Mouse (Mus musculus) myocyte (in vitro differentiated cells): Measurements from ENCODE around the gene Acer3. TPM values are rescaled to one million over a fixed set of nuclear protein-coding genes. Genes with fewer than 3 reads are reported as not detected.
"Not testable (repeated sequence)": the region's sequence is repeated elsewhere in the genome, so short reads cannot be mapped to it uniquely, and the experiment has no call there.

Experiments
- H3K27me3 ChIP-seq: one replicate; pipeline ENCODE4 v1.6.1; 2011; ENCODE audit not compliant: control insufficient read depth, insufficient read depth, insufficient read length
- H3K36me3 ChIP-seq: one replicate; pipeline ENCODE4 v1.6.1; 2011; ENCODE audit not compliant: control insufficient read depth, insufficient read depth
- H3K4me2 ChIP-seq: one replicate; pipeline ENCODE4 v1.6.1; 2011; ENCODE audit warnings: low read depth, control low read depth
- H3K4me3 ChIP-seq: one replicate; pipeline ENCODE4 v1.5.1; 2011; ENCODE audit warnings: mild to moderate bottlenecking, control low read depth, moderate library complexity
- H3K79me2 ChIP-seq: one replicate; pipeline ENCODE4 v1.6.1; 2011; ENCODE audit not compliant: control insufficient read depth, insufficient read depth
- H3ac ChIP-seq: one replicate; pipeline ENCODE4 v1.6.1; 2011; ENCODE audit not compliant: control insufficient read depth, insufficient read length
- CEBPB ChIP-seq: IDR thresholded peaks from 2 replicates; pipeline ENCODE4 v1.6.1; 2011; ENCODE audit warnings: mild to moderate bottlenecking, moderate library complexity; ENCODE audit not compliant: poor library complexity, insufficient read depth, severe bottlenecking
- E2F4 ChIP-seq: IDR thresholded peaks from one replicate; pipeline ENCODE4 v1.6.1; 2011; ENCODE audit warnings: mild to moderate bottlenecking, control low read depth, moderate library complexity; ENCODE audit not compliant: insufficient read depth
- MAX ChIP-seq: IDR thresholded peaks from one replicate; pipeline ENCODE4 v1.6.1; 2011; ENCODE audit warnings: low read depth, mild to moderate bottlenecking, control low read depth
- MYOD1 ChIP-seq, 3 experiments: IDR thresholded peaks; one replicate each; pipeline ENCODE4 v1.6.1; 2011; ENCODE audit warnings: control low read depth in 2 of 3, low read depth in 2 of 3, mild to moderate bottlenecking in 2 of 3, moderate library complexity in 1 of 3; ENCODE audit not compliant: insufficient read length in 2 of 3, control insufficient read depth in 1 of 3
- MYOG ChIP-seq, 3 experiments: IDR thresholded peaks; one replicate each; pipeline ENCODE4 v1.6.1; 2011; ENCODE audit warnings: control low read depth in 2 of 3, low read depth in 2 of 3, mild to moderate bottlenecking in 2 of 3; ENCODE audit not compliant: insufficient read length in 2 of 3, control insufficient read depth in 1 of 3, insufficient read depth in 1 of 3
- POLR2A ChIP-seq: IDR thresholded peaks from one replicate; pipeline ENCODE4 v1.6.1; 2011; ENCODE audit warnings: low read depth, mild to moderate bottlenecking, control low read depth, moderate library complexity; ENCODE audit not compliant: insufficient read length
- POLR2AphosphoS2 ChIP-seq: IDR thresholded peaks from one replicate; pipeline ENCODE4 v1.6.1; 2011; ENCODE audit warnings: low read depth, control low read depth; ENCODE audit not compliant: insufficient read length
- REST ChIP-seq: IDR thresholded peaks from one replicate; pipeline ENCODE4 v1.6.1; 2011; ENCODE audit warnings: mild to moderate bottlenecking, control low read depth, moderate library complexity; ENCODE audit not compliant: insufficient read depth, insufficient read length
- SRF ChIP-seq: IDR thresholded peaks from one replicate; pipeline ENCODE4 v1.6.1; 2011; ENCODE audit warnings: low read depth; ENCODE audit not compliant: control insufficient read depth, insufficient read length
- TCF12 ChIP-seq: IDR thresholded peaks from one replicate; pipeline ENCODE4 v1.6.1; 2011; ENCODE audit warnings: mild to moderate bottlenecking, control low read depth; ENCODE audit not compliant: poor library complexity, insufficient read depth, severe bottlenecking
- TCF3 ChIP-seq: IDR thresholded peaks from one replicate; pipeline ENCODE4 v1.6.1; 2011; ENCODE audit warnings: low read depth, control low read depth; ENCODE audit not compliant: insufficient read length
- USF1 ChIP-seq: IDR thresholded peaks from one replicate; pipeline ENCODE4 v1.6.1; 2011; ENCODE audit warnings: low read depth, mild to moderate bottlenecking, control low read depth, moderate library complexity
- polyA plus RNA-seq: library from polyadenylated mRNA; unstranded; fragments of >200 nt; fragmentation: generic; extraction: Trizol; gene quantifications from one replicate; pipeline ENCODE4 v1.2.1, GENCODE M21; 2012; ENCODE audit warnings: missing spikeins

Acer3 gene
- polyA plus RNA-seq, 1 experiment, result 9.1 TPM

DNA sequence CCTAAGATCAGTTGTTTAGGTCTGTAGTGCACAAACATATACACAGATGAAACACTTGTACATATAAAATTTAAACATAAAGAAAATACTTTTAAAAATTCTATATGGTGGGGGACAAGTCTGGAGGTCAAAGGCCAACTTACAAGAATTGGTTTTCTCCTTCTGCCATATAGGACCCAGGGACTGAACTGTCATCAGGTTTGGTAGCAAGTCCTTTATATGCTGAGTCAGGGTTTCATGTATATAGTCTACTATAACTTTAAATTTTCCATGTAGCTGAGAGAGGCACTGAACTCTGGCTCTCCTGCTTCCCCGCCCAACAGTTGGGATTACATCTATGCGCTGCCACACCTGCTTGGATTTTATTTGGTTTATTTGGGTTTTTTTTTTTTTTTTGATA, 132.8 kb downstream of the Acer3 start:
- Histone ChIP-seq H3ac (no peak overlapping the region), H3K79me2 (no peaks in the 10 kb centered on the region), H3K4me2 (no peak overlapping the region), H3K36me3 (no peaks in the 10 kb centered on the region), H3K27me3 (peaks cover 8% of the 10 kb centered on the region), H3K4me3 (no peak overlapping the region)
- TF ChIP-seq MYOG (IDR thresholded peaks at IDR 0.05; ENCODE audit: control insufficient read depth in 1 of 3, insufficient read depth in 1 of 3, insufficient read length in 2 of 3, low read depth in 2 of 3), result no peak
- no peak for TF ChIP-seq POLR2AphosphoS2
- no peak for TF ChIP-seq MAX
- no peak for TF ChIP-seq TCF3
- TF ChIP-seq TCF12, result no peak
- no peak for TF ChIP-seq CEBPB
- TF ChIP-seq E2F4, result no peak
- TF ChIP-seq REST, result no peak
- no peak for TF ChIP-seq USF1
- no peak for TF ChIP-seq POLR2A
- TF ChIP-seq MYOD1 (IDR thresholded peaks at IDR 0.05; ENCODE audit: control insufficient read depth in 1 of 3, insufficient read length in 2 of 3, low read depth in 2 of 3), result no peak
- TF ChIP-seq SRF, result no peak

DNA sequence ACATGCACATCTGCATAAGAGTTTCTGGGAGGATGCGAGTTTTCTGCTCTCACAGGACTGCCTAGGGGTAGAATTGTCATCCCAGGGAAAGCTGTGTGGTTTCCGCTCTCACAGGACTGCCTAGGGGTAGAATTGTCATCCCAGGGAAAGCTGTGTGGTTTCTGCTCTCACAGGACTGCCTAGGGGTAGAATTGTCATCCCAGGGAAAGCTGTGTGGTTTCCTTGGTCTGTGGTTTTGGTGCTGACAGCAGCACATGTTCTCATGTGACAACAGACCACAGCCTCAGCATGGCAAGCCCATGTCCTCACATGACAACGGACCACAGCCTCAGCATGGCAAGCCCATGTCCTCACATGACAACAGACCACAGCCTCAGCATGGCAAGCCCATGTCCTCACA, 133.7 kb downstream of the Acer3 start:
- H3K4me2 ChIP-seq, H3K4me3 ChIP-seq, H3K79me2 ChIP-seq, H3K27me3 ChIP-seq, H3ac ChIP-seq, H3K36me3 ChIP-seq: not testable (repeated sequence)

DNA sequence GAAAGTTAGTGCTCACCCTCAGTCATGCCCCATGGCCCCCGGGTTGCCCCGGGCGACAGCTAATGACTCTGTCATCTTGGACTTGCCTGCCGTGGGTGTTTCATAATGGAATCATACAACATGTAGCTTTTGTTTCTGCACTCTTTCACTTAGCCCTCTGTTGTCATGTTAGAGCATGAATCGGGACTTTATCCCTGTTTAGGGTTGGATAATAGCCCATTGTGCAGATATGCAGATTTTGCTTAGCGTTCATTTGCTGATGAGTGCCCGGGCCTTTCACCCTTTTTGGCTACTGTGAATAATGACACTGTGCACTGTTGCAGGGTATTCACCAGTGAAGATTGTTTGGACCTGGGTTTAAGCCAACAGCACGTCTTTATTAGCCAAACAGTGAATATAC, 134.4 kb downstream of the Acer3 start:
- Histone ChIP-seq H3K4me2 (no peak overlapping the region), H3K27me3 (peaks cover 1% of the 10 kb centered on the region), H3K79me2 (no peaks in the 10 kb centered on the region), H3K4me3 (no peak overlapping the region), H3ac (no peak overlapping the region), H3K36me3 (no peaks in the 10 kb centered on the region)
- TF ChIP-seq MAX (no peak), REST (no peak), TCF12 (no peak)

DNA sequence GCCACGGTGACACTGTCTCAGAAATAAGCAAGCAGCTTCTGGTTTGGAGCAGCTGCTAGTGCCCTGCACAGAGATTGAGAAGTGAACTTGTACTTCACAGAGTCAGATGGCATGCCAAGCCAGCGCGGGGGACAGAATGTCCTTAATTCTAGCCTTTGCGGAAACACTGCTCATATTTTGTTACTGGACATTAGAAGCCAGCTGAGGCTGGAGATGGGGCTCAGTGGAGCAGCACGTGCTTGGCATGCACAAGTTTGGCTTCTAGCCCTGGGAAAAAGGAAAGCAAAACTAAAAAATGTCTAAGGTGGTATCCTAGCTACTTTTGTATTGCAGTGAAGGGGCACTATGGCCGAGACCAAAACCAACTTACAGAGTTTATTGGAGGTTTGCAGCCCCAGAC, 135.7 kb downstream of the Acer3 start:
- no peak overlapping the region for H3K4me2 ChIP-seq
- H3ac ChIP-seq, result no peak overlapping the region
- H3K27me3 ChIP-seq, result no peaks in the 10 kb centered on the region
- no peaks in the 10 kb centered on the region for H3K79me2 ChIP-seq
- TF ChIP-seq SRF, result no peak
- no peak for TF ChIP-seq TCF3
- TF ChIP-seq TCF12, result no peak
- no peak for TF ChIP-seq REST
- no peak for TF ChIP-seq POLR2A
- TF ChIP-seq E2F4, result no peak
- TF ChIP-seq POLR2AphosphoS2, result no peak
- TF ChIP-seq MAX, result no peak
- no peak for TF ChIP-seq MYOG (IDR thresholded peaks at IDR 0.05; ENCODE audit: control insufficient read depth in 1 of 3, insufficient read depth in 1 of 3, insufficient read length in 2 of 3, low read depth in 2 of 3)
- no peak for TF ChIP-seq USF1
- no peak for TF ChIP-seq MYOD1 (IDR thresholded peaks at IDR 0.05; ENCODE audit: control insufficient read depth in 1 of 3, insufficient read length in 2 of 3, low read depth in 2 of 3)
- no peak for TF ChIP-seq CEBPB
- H3K36me3 ChIP-seq, result no peaks in the 10 kb centered on the region
- H3K4me3 ChIP-seq, result no peak overlapping the region

DNA sequence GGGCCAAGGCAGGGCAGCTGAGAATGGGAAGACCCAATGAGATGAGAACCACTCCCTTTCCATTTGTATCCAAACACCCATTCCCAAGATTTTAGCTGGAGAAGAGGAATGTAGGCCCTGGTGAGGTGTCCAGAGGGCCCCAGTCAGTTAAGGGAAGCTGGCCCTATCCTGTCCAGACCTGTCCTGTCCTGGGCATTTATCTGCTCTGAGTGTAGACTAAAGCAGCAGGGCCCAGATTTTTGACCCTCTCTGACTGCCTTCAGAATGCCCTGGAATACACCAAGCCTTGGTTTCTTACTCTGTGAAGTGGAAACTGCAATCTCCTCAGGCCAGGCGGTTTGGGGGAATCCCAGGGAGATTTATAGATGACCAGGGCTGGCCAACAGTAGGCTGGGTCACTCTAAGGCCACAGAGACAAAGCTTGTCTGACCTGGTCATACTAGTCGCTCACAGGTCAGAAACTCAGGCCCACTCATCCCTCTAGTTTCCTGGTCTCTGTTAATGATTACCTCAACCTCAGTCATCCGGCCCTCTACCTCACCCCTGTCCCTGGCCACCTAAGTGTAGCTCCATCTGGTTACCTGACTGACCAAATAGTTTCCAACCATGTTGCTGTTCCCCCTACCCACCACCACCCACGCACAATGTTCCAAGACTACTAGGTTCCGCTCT, 142.3 kb downstream of the Acer3 start:
- no peaks in the 10 kb centered on the region for H3K36me3 ChIP-seq
- peak overlapping the region; percentile 56 for H3K4me2 ChIP-seq
- no peak for TF ChIP-seq CEBPB
- TF ChIP-seq TCF12, result no peak
- no peak for TF ChIP-seq POLR2AphosphoS2
- TF ChIP-seq POLR2A, result no peak
- no peak for TF ChIP-seq MAX
- no peak for TF ChIP-seq MYOG (IDR thresholded peaks at IDR 0.05; ENCODE audit: control insufficient read depth in 1 of 3, insufficient read depth in 1 of 3, insufficient read length in 2 of 3, low read depth in 2 of 3)
- TF ChIP-seq USF1, result no peak
- no peak for TF ChIP-seq MYOD1 (IDR thresholded peaks at IDR 0.05; ENCODE audit: control insufficient read depth in 1 of 3, insufficient read length in 2 of 3, low read depth in 2 of 3)
- TF ChIP-seq SRF, result no peak
- peak overlapping the region; percentile 37 for H3K4me3 ChIP-seq
- H3K79me2 ChIP-seq, result no peaks in the 10 kb centered on the region
- no peaks in the 10 kb centered on the region for H3K27me3 ChIP-seq
- peak overlapping the region; percentile 69 for H3ac ChIP-seq
